10 mouse cellular contexts compared by ENCODE assay signal in the genomic region with DNA sequence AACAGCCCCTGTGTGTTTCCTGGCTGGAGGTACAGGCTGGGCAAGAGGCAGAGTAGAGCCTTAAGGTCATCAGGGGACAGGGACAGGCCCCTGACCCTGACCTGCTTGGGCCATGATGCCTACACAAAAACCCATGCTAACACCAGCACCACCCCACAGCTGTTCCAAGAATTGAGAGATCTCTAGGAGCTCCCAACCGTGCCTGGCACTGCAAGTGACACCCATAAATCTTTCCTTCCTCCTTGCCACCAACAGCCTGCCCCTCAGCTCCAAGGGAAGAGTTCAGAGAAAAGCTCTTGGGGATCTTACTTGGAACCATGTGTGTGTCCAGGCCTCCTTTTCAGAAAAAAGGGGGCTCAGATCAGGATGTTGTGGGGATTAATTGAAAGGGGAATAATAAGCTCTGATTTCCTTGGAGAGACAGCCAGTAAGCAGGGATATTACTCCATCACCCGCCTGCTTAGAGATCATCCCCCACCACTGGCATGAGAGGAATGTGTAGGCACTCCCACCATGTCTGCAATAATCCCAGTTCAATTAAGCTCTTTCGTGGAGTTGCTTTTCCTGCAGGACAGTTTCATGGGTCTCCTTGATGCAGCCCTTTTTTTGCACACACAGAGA. TPM values are rescaled to one million over a fixed set of nuclear protein-coding genes. Genes with fewer than 3 reads are reported as not detected.
DNase-seq lines count a peak whose midpoint lies in the region; ATAC-seq lines count a peak whose summit lies in the region.
"Had no signal": no experiment of that assay in that cellular context is flagged by ENCODE, and none has a peak within 500 bp of the region (broad histone marks: within the 10 kb centered on the region; RNA-seq: fewer than 3 reads in every experiment).

No protein-coding gene starts in this region.

- no peak overlapping the region for H3K9ac ChIP-seq in kidney, embryonic 14.5 days (ENCODE audit: low read depth, low read length)
- H3K9ac ChIP-seq in embryonic facial prominence, embryonic 13.5 days = no peak overlapping the region
- H3K9ac ChIP-seq in forebrain, embryonic 15.5 days (replicated peaks) = no peak overlapping the region
- H3K9ac ChIP-seq: forebrain, postnatal 0 days; hindbrain, embryonic 15.5 days had no signal

- H3K4me1 ChIP-seq in kidney, embryonic 14.5 days (ENCODE audit: control insufficient read depth, insufficient read depth, low read length) = peaks cover 19% of the 10 kb centered on the region
- peaks cover 19% of the 10 kb centered on the region for H3K4me1 ChIP-seq in embryonic facial prominence, embryonic 13.5 days
- H3K4me1 ChIP-seq in forebrain, embryonic 15.5 days = peaks cover 5% of the 10 kb centered on the region; the same call in 1 of the 2 replicates

- H3K27me3 ChIP-seq in kidney, embryonic 14.5 days (ENCODE audit: control insufficient read depth, insufficient read depth, low read length) = no peaks in the 10 kb centered on the region
- H3K27me3 ChIP-seq in embryonic facial prominence, embryonic 13.5 days = peaks cover 9% of the 10 kb centered on the region
- H3K27me3 ChIP-seq in forebrain, embryonic 15.5 days = no peaks in the 10 kb centered on the region
- H3K27me3 ChIP-seq: hindbrain, embryonic 15.5 days had no signal

- 8% methylated on average over 3 of the region's 3 CpGs for WGBS in kidney, embryonic 14.5 days
- 14% methylated on average over 3 of the region's 3 CpGs for WGBS in embryonic facial prominence, embryonic 13.5 days
- 27% methylated on average over 3 of the region's 3 CpGs for WGBS in forebrain, embryonic 15.5 days

- H3K27ac ChIP-seq in kidney, embryonic 14.5 days (ENCODE audit: low read depth, low read length) = peak overlapping the region; percentile 11; the same call in 1 of the 2 replicates
- 0 out of 2 replicates have a peak overlapping the region, but pooled peaks have one; percentile 11 for H3K27ac ChIP-seq in embryonic facial prominence, embryonic 13.5 days
- H3K27ac ChIP-seq in forebrain, embryonic 15.5 days (replicated peaks) = no peak overlapping the region
- H3K27ac ChIP-seq: hindbrain, embryonic 15.5 days had no signal

- no peak overlapping the region for H3K4me3 ChIP-seq in kidney, embryonic 14.5 days (ENCODE audit: low read length)
- H3K4me3 ChIP-seq in embryonic facial prominence, embryonic 13.5 days = no peak overlapping the region
- no peak overlapping the region for H3K4me3 ChIP-seq in forebrain, embryonic 15.5 days
- H3K4me3 ChIP-seq: hindbrain, embryonic 15.5 days had no signal

- no peak overlapping the region for H3K4me2 ChIP-seq in kidney, embryonic 14.5 days (replicated peaks; ENCODE audit: low read depth, low read length)
- H3K4me2 ChIP-seq in embryonic facial prominence, embryonic 13.5 days = no peak overlapping the region
- H3K4me2 ChIP-seq in forebrain, embryonic 15.5 days (replicated peaks) = no peak overlapping the region
- H3K4me2 ChIP-seq: hindbrain, embryonic 15.5 days had no signal

- H3K9me3 ChIP-seq in kidney, embryonic 14.5 days (ENCODE audit: control insufficient read depth, low read length) = no peaks in the 10 kb centered on the region
- H3K9me3 ChIP-seq in embryonic facial prominence, embryonic 13.5 days = no peaks in the 10 kb centered on the region
- no peaks in the 10 kb centered on the region for H3K9me3 ChIP-seq in forebrain, embryonic 15.5 days
- H3K9me3 ChIP-seq: hindbrain, embryonic 15.5 days had no signal

- DNase-seq in adrenal gland, adult 2 months = peak; percentile 59
- DNase-seq in adrenal gland, postnatal 14 days = no peak
- DNase-seq in kidney, adult 9 months = no peak
- DNase-seq in 3T3-L1 (ENCODE audit: low read depth, low spot score) = peak; percentile 71
- no peak for DNase-seq in thymus, postnatal 36 days
- DNase-seq: forebrain, postnatal 0 days had no signal

- ATAC-seq in kidney, embryonic 14.5 days (ENCODE audit: low FRiP score, low TSS enrichment) = peak; percentile 78; the same call in 1 of the 2 replicates
- ATAC-seq in embryonic facial prominence, embryonic 13.5 days (ENCODE audit: insufficient number of reproducible peaks, insufficient read depth, low FRiP score, low TSS enrichment, low read depth) = no peak
- ATAC-seq in forebrain, embryonic 15.5 days (replicated peaks) = no peak
- ATAC-seq: forebrain, postnatal 0 days had no signal

- H3K36me3 ChIP-seq in kidney, embryonic 14.5 days (ENCODE audit: control insufficient read depth, insufficient read depth, low read length) = no peaks in the 10 kb centered on the region
- H3K36me3 ChIP-seq in embryonic facial prominence, embryonic 13.5 days = no peaks in the 10 kb centered on the region
- H3K36me3 ChIP-seq in forebrain, embryonic 15.5 days = no peaks in the 10 kb centered on the region
- H3K36me3 ChIP-seq: hindbrain, embryonic 15.5 days had no signal

RNA-seq across cellular contexts. Expression of gene Cux1, which starts 44.3 kb away (rescaled TPM):
- total RNA-seq in adrenal gland, adult 2 months (2021) = 100 to 1,000 TPM; 101 to 105 TPM
- 46.2 and 52.3 TPM in 2 replicates for polyA plus RNA-seq in adrenal gland, adult 2 months (2012; rRNA removed)
- total RNA-seq in adrenal gland, postnatal 14 days (2021) = 83.1 and 95.0 TPM in 2 replicates
- 80.6 and 105 TPM in 2 replicates for polyA plus RNA-seq in kidney, embryonic 14.5 days (2014; fragmentation: Nextera tagmentation; extraction: Ambion mirVana)
- polyA plus RNA-seq in embryonic facial prominence, embryonic 13.5 days (2015; fragmentation: Nextera tagmentation; extraction: Ambion mirVana) = 78.6 and 82.7 TPM in 2 replicates
- 144 and 146 TPM in 2 replicates for polyA plus RNA-seq in forebrain, embryonic 15.5 days (2015; fragmentation: Nextera tagmentation; extraction: Ambion mirVana)

Comparison
In these comparisons a context has a peak if more than half of its experiments do, and no peak if none do; other contexts are left out.
1. DNase-seq: peak in adrenal gland, adult 2 months (single experiment) and 3T3-L1 (single experiment); none in adrenal gland, postnatal 14 days (single experiment), kidney, adult 9 months (single experiment) and thymus, postnatal 36 days (0 of 2).